Mouse (Mus musculus): ENCODE results near the gene Txlna. TPM values are rescaled to one million over a fixed set of nuclear protein-coding genes. Genes with fewer than 3 reads are reported as not detected.
A peak's percentile ranks its signal among the peaks of the same experiment; 100 is the strongest.

The Txlna gene
- polyA plus RNA-seq, 1 experiment from 2014 or later: 84.4 TPM

DNA sequence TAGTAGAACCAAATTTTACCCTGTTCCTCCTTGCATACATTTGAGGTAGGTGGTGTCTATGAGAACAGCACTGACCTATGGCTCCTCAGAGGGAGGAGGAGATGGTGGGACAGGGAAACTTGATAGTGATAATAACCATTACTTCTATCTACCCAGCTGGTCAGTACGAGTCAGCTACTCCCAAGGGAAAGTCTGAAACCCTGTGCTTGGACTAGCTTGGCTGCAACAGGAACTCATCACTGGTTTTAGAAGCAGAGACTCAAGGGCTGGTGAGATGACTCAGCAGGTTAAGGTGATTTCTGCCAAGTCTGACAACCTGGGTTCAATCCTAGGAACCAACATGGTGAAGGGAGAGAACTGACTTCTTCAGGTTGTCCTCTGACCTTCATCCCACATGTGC lies 7.8 kb upstream of the Txlna start:
- Histone ChIP-seq H3K9me3 (replicated peaks) (no peaks in the 10 kb centered on the region), H3K4me2 (no peak overlapping the region), H3K27ac (no peak overlapping the region), H3K27me3 (no peaks in the 10 kb centered on the region), H3K4me3 (replicated peaks) (no peak overlapping the region), H3K9ac (no peak overlapping the region), H3K4me1 (no peaks in the 10 kb centered on the region), H3K36me3 (peaks cover 96% of the 10 kb centered on the region)
- no peak for ATAC-seq (replicated peaks; ENCODE audit: low FRiP score)
- 77% methylated on average over 1 of the region's 1 CpGs for WGBS

DNA sequence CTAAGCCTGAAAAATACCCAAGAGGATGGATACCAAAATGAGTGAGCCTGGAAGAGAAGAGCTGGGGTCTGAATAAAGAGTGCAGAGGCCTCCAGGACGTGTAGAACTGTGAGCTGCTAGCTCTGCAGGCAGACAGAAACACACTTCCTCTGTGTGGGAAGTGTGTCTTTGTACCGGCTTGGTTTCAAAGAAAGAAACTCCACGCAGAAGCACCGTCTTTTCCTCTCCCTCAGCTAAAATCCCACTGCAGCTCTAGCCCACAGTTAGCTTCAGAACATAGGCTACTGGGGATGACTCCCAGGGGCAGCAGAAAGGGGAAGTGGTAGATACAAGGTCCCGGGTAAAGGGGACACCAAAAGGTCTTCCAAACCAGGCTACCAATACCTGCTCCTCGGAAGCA lies 4.3 kb upstream of the Txlna start:
- Histone ChIP-seq H3K27ac (no peak overlapping the region), H3K4me1 (peaks cover 6% of the 10 kb centered on the region), H3K4me3 (replicated peaks) (no peak overlapping the region), H3K36me3 (peaks cover 66% of the 10 kb centered on the region), H3K27me3 (no peaks in the 10 kb centered on the region), H3K9ac (no peak overlapping the region), H3K9me3 (replicated peaks) (no peaks in the 10 kb centered on the region), H3K4me2 (no peak overlapping the region)
- no peak for ATAC-seq (replicated peaks; ENCODE audit: low FRiP score)
- WGBS: 91% methylated on average over 6 of the region's 6 CpGs

DNA sequence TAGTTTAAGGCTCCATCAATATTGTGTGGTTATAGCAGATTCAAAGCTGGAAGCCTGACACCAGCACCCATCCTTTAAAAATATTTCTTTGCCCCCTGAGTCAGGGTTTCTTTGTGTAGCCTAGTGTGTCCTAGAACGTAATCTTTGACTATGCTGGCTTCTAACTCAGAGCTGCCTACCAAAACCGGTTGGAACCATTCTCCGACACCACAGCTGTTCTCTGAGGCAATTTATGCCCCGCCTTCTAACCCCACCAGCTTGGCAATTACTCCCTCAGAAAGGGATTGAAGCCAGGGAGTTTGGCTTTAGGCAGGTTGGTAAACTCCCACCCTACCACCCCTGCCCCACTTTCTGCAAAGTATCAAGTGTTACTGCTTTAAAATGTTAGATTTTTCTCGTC lies 891 bp upstream of the Txlna start:
- no peaks in the 10 kb centered on the region for H3K9me3 ChIP-seq (replicated peaks)
- H3K4me2 ChIP-seq: peak overlapping the region; percentile 81
- no peak for ATAC-seq (replicated peaks; ENCODE audit: low FRiP score)
- peaks cover 57% of the 10 kb centered on the region for H3K36me3 ChIP-seq
- H3K4me1 ChIP-seq: peaks cover 28% of the 10 kb centered on the region
- no peaks in the 10 kb centered on the region for H3K27me3 ChIP-seq
- peak overlapping the region; percentile 71 for H3K27ac ChIP-seq
- H3K9ac ChIP-seq: 0 out of 2 replicates have a peak overlapping the region, but pooled peaks have one; percentile 14
- peak overlapping the region; percentile 74; the same call in 1 of the 2 replicates for H3K4me3 ChIP-seq (replicated peaks)
- WGBS: 33% methylated on average over 5 of the region's 5 CpGs

DNA sequence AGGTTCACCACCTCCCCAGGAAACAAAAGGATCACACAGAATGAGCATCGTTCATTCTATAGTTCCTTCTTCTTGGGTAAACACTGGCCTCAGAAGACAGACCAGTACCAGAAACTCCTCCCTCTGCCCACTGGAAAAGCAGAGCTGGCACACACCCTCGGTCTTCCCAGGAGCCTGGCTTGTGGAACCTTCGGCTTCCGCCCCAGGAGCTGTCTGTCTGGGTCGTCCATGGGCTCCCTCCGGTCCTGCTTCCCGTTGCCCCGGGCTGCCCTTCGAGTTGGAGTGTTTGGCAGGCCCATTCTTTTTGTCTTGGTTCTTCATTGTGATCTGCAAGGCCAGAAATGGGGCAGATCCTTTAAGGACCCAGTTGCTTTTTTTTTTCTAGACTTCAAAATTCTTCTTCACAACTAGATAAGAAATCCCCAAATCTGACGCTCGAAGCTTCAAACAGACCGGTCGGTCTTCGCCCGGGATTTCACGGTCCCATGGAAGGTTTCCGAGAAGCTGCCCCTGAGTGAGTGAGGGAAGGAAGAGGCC lies 696 bp downstream of the Txlna start:
- no peak for ATAC-seq (replicated peaks; ENCODE audit: low FRiP score)
- H3K27ac ChIP-seq: peak overlapping the region; percentile 97
- no peaks in the 10 kb centered on the region for H3K9me3 ChIP-seq (replicated peaks)
- H3K36me3 ChIP-seq: peaks cover 57% of the 10 kb centered on the region
- H3K4me2 ChIP-seq: peak overlapping the region; percentile 81
- peaks cover 28% of the 10 kb centered on the region for H3K4me1 ChIP-seq
- peak overlapping the region; percentile 74 for H3K4me3 ChIP-seq (replicated peaks)
- peak overlapping the region; percentile 69 for H3K9ac ChIP-seq
- 3% methylated on average over 17 of the region's 17 CpGs for WGBS
- H3K27me3 ChIP-seq: no peaks in the 10 kb centered on the region

DNA sequence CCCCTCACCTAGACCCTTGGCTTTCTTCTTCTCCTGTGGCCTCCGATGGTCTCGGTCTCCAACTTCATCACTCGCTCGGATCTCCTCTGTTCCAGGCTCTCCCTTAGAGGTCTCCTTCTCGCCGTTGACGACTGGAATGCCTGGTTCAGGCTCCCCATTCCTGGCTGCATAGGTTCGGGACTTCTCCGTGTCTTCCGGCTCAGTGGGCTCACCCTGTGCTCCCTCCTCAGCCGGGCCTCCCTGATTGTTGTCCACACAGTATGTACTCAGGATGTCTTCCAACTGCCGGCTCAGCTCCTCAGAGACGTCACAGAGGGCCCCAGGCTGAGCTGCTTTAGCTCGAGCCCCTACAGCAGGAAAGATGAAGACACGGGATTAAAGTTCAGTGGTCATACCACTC lies 1.6 kb downstream of the Txlna start:
- Histone ChIP-seq H3K4me3 (replicated peaks) (peak overlapping the region; percentile 74), H3K4me1 (peaks cover 28% of the 10 kb centered on the region), H3K27me3 (no peaks in the 10 kb centered on the region), H3K36me3 (peaks cover 57% of the 10 kb centered on the region), H3K9ac (peak overlapping the region; percentile 69), H3K4me2 (peak overlapping the region; percentile 81), H3K27ac (no peak overlapping the region), H3K9me3 (replicated peaks) (no peaks in the 10 kb centered on the region)
- WGBS: 84% methylated on average over 15 of the region's 15 CpGs
- no peak for ATAC-seq (replicated peaks; ENCODE audit: low FRiP score)

DNA sequence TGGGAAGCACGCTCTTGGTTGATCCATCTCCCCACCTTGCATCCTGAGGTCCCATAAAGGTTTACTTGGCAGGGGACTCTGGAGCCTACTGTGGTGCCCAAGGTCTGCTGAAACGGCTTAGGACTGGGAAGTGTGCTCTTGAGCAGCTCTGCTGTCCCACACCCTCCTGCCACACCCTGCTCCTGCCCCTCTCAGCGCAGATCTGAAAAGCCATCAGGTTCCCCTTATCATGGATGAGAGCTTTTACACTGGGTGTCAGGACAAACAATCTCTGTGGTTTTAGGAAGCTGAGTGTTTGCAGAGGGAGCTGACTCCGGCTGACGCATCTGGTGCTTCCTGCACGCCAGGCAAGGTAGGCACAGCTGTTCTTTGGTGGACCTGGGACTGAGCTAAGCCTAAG lies 7.0 kb downstream of the Txlna start:
- H3K4me2 ChIP-seq: no peak overlapping the region
- H3K9me3 ChIP-seq (replicated peaks): no peaks in the 10 kb centered on the region
- H3K36me3 ChIP-seq: peaks cover 98% of the 10 kb centered on the region
- 96% methylated on average over 6 of the region's 6 CpGs for WGBS
- H3K4me3 ChIP-seq (replicated peaks): no peak overlapping the region
- H3K9ac ChIP-seq: no peak overlapping the region
- H3K27ac ChIP-seq: no peak overlapping the region
- H3K4me1 ChIP-seq: peaks cover 15% of the 10 kb centered on the region
- no peak for ATAC-seq (replicated peaks; ENCODE audit: low FRiP score)
- H3K27me3 ChIP-seq: no peaks in the 10 kb centered on the region

DNA sequence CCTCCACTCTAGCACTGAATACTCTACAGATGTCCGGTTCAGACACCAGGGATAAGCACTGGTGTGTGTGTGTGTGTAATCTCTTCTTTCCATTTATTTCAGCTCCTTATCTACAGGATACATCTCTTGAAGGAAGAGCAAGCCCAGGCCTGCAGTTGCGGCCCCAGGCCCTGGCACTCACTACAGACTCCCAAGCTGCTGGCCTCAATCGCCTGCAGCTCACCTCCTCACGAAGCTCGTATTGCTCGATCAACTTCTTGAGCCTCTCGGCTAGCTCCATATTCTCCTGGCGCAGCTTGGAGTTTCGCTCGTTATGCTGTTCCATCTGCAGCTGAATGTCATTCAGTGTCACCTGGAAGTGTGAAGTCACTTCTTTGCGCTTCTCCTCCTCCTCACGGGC lies 9.0 kb downstream of the Txlna start:
- no peak for ATAC-seq (replicated peaks; ENCODE audit: low FRiP score)
- peaks cover 100% of the 10 kb centered on the region for H3K36me3 ChIP-seq
- WGBS: 89% methylated on average over 12 of the region's 12 CpGs
- no peak overlapping the region for H3K27ac ChIP-seq
- H3K4me1 ChIP-seq: peaks cover 5% of the 10 kb centered on the region; the same call in 1 of the 2 replicates
- no peak overlapping the region for H3K9ac ChIP-seq
- no peaks in the 10 kb centered on the region for H3K27me3 ChIP-seq
- no peak overlapping the region for H3K4me2 ChIP-seq
- no peak overlapping the region for H3K4me3 ChIP-seq (replicated peaks)
- H3K9me3 ChIP-seq (replicated peaks): no peaks in the 10 kb centered on the region

DNA sequence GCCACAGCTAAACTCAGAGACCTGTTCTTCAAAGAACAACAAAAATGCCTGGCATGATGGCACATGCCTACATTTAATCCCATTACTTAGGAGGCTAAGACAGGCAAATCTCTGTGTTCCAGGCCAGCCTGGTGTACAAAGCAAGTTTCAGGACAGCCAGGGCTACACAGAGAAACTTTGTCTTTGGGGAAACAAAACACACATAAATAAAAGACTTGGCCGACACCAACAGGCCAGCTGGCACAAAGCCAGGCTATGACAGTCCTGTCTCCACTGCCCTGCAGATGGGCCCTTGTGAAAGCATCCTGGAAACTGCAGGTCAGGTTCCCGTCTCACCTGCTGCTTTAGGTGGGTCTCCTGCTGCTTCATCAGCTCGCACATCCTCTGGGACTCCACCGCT lies 9.9 kb downstream of the Txlna start:
- no peaks in the 10 kb centered on the region for H3K27me3 ChIP-seq
- no peak overlapping the region for H3K4me2 ChIP-seq
- no peak for ATAC-seq (replicated peaks; ENCODE audit: low FRiP score)
- no peak overlapping the region for H3K9ac ChIP-seq
- no peak overlapping the region for H3K27ac ChIP-seq
- peaks cover 9% of the 10 kb centered on the region; the same call in 1 of the 2 replicates for H3K4me1 ChIP-seq
- WGBS: 72% methylated on average over 4 of the region's 4 CpGs
- peaks cover 99% of the 10 kb centered on the region for H3K36me3 ChIP-seq
- no peaks in the 10 kb centered on the region for H3K9me3 ChIP-seq (replicated peaks)
- H3K4me3 ChIP-seq (replicated peaks): no peak overlapping the region

DNA sequence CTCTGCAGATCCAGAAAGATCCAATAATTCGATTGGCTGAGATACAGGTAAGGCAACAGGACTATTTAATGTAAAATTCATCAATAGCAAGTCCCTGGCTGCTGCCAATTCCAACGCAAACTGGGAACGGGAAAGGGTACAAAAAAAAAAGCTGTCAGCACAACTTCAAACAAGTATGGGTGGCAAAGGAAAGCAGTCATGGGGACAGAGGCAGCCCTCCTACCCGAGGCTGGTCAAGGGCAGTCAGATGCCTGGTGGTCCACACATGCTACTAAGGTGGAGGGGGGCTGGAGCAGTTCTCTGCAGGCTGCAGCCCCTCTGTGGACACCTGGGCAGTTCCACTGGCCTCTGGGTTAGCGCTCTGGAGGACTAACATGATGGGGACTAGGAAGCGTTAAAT lies 14.8 kb downstream of the Txlna start:
- H3K36me3 ChIP-seq: peaks cover 56% of the 10 kb centered on the region
- no peaks in the 10 kb centered on the region for H3K9me3 ChIP-seq (replicated peaks)
- H3K9ac ChIP-seq: no peak overlapping the region
- no peak overlapping the region for H3K4me3 ChIP-seq (replicated peaks)
- WGBS: 77% methylated on average over 6 of the region's 6 CpGs
- no peak for ATAC-seq (replicated peaks; ENCODE audit: low FRiP score)
- H3K4me1 ChIP-seq: peaks cover 32% of the 10 kb centered on the region
- no peaks in the 10 kb centered on the region for H3K27me3 ChIP-seq
- no peak overlapping the region for H3K27ac ChIP-seq
- no peak overlapping the region for H3K4me2 ChIP-seq

DNA sequence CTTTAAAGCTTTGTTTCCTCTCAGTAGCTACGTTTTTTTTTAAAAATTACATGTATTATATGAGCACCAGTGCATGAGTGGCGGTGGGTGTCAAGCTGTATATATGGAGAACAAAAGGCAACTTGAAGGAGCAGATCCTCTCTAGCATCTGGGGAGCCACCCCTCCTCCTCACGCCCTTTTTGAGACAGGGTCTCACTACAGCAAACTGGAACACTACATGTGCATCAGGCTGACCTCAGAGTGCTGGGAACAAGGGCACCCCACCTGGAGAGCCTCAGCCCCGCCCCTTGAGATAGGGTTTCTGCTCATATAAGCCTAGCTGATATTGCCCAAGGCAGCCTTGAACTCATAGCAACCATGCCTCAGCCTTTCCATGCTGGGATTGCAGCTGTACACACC lies 15.4 kb downstream of the Txlna start:
- Histone ChIP-seq H3K27me3 (no peaks in the 10 kb centered on the region), H3K9me3 (replicated peaks) (no peaks in the 10 kb centered on the region), H3K9ac (no peak overlapping the region), H3K4me3 (replicated peaks) (no peak overlapping the region), H3K4me2 (peak overlapping the region; percentile 81), H3K4me1 (peaks cover 35% of the 10 kb centered on the region), H3K36me3 (peaks cover 51% of the 10 kb centered on the region), H3K27ac (peak overlapping the region; percentile 93)
- 47% methylated on average over 4 of the region's 4 CpGs for WGBS
- no peak for ATAC-seq (replicated peaks; ENCODE audit: low FRiP score)

DNA sequence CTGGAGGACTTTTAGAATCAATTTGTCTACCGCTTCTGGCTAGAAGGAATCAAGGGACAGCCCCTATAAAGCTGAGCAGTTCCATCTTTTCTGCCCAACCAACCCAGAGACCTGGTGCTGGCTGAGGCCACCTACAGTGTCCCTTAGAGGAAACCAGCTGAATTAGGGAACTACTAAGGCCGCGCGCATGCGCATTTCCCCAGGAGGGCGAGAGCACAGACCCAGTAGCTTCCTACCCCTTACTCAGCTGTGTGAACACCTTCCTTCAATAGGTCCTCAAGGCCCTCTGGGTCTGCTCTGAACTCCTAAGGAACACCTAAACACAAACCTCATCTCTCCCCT lies 15.9 kb downstream of the Txlna start:
- Histone ChIP-seq H3K4me2 (peak overlapping the region; percentile 81), H3K4me3 (replicated peaks) (peak overlapping the region; percentile 73), H3K4me1 (peaks cover 35% of the 10 kb centered on the region), H3K27ac (peak overlapping the region; percentile 93), H3K9ac (peak overlapping the region; percentile 54), H3K27me3 (no peaks in the 10 kb centered on the region), H3K9me3 (replicated peaks) (no peaks in the 10 kb centered on the region), H3K36me3 (peaks cover 46% of the 10 kb centered on the region)
- ATAC-seq (replicated peaks; ENCODE audit: low FRiP score): peak; percentile 20; the same call in 1 of the 2 replicates
- 0% methylated on average over 6 of the region's 6 CpGs for WGBS

DNA sequence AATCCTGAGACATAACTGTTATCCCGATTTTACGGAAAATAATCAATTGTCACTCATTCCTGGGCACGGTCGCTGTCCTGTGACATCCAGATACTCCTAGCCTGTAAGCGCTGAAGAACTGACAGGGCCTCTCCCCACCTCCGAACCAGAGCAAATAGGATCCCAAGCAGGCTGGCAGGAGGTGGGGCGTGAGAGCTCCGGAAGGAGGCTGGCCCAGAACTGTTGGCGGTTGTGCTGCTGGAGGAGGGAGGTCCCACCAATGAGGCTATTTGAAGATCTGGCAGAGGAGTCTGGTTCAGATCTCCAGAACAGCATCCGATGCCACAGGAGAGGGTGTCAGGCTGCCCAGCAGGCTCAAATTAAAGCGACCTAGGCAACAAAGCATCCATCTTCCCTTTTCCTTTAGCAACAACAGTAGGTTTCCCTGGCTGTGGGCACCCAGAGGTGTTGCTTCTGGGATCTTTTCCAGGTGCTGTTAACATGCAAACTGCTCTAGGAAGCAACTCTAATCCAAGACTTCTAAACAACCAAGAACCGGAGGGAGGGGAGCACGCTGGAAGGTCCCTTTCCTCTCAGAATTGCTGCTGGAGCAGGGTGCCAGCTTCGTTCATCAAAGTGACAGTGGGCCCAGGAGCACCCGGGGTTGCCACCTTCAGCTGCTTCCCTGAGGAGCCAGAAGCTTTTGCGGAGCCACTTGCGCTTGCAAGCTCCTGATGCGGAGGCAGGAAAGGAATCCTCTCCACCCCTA lies 16.4 kb downstream of the Txlna start:
- peaks cover 40% of the 10 kb centered on the region for H3K36me3 ChIP-seq
- H3K9ac ChIP-seq: peak overlapping the region; percentile 76
- ATAC-seq (replicated peaks; ENCODE audit: low FRiP score): peak; percentile 92
- no peaks in the 10 kb centered on the region for H3K9me3 ChIP-seq (replicated peaks)
- under 1% methylated on average over 18 of the region's 18 CpGs for WGBS
- H3K4me2 ChIP-seq: peak overlapping the region; percentile 81
- H3K4me1 ChIP-seq: peaks cover 35% of the 10 kb centered on the region
- H3K27me3 ChIP-seq: no peaks in the 10 kb centered on the region
- peak overlapping the region; percentile 93 for H3K27ac ChIP-seq
- H3K4me3 ChIP-seq (replicated peaks): peak overlapping the region; percentile 73

Data from kidney, embryonic 15.5 days (tissue).